Mouse (Mus musculus) left cerebral cortex, postnatal 25 days (tissue): Measurements from ENCODE around the gene Slc25a19. TPM values are rescaled to one million over a fixed set of nuclear protein-coding genes. Genes with fewer than 3 reads are reported as not detected.
"Not testable (repeated sequence)": the region's sequence is repeated elsewhere in the genome, so short reads cannot be mapped to it uniquely, and the experiment has no call there.

ENCODE experiments used
- DNase-seq, 2 experiments: peaks; one replicate each; pipeline ENCODE4 v3.0.0; 2022; ENCODE audit warnings: low spot score in 2 of 2, mixed read lengths in 1 of 2
- intact Hi-C: fragments of 180-260 bp; cut with DNase I; formaldehyde crosslinking; loops from one replicate; pipeline ENCODE4 v1.15.1; 2025
- total RNA-seq, 2 experiments: library from RNA; stranded (reverse); gene quantifications; 2 replicates each; pipeline ENCODE4 v1.2.3; 2021

Gene Slc25a19
- total RNA-seq = 10 to 100 TPM; 54.3 to 59.3 TPM

DNA sequence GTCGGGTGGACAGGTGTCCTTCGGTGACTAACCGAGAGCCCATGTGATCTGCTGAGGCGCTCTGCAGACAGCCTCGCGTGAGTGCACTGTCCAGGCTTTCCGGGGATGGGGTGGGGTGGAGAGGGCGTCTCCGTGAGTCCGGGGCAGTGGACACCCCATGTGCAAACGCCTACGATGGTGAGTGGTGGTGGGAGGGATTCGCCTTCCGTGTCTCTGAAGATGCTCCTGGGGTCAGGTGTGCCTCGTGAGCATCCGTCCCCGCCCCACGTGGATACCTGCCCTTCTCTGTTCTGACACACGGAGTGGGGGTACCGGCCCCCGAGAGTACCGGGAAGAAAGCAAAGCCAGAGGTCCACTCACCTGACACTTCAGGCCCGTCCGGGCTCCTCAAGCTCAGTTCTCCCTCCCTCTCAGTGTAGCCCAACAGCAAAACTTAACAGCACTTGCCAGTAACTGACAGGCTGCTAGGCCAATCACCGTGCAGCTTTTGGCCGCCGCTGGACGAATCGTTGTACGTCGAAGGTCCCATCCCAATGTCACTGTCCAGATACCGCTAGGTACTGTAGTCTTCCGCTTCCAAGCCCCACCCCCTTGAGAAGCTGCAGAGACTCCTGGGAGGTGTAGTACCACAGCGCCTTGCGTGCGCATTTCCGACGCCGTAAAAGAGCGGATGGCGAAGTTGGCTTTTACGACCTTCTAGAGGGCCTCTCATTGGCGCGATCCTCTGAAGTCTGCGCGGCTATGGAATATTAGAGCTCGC is at the start of gene Slc25a19:
Slc25a19 (minus strand) TSS at position 591 of the 760 bp plus-strand sequence.
- intact Hi-C loops = loop anchor here (1.0 kb wide), 1 partner anchor 81 kb away; no protein-coding TSS in a partner anchor

DNA sequence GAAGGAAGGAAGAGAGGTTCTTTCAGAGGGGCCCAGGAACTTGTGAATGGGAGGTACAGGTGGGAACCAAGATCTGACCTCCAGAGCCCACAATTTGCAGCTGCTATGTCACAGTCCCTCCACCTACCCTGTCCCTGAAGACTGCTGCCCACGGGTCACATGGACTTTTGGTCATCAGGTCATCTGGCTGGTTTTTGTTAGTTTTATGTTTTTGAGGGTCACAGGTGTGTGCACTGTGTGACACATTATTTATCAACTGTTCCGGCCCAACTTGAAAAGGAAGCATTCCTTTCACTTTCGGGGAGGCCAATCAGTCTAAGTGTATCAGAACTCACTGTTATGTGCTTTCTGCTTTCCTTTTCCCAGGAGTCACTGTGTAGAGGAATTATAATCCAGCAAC is 49.4 kb upstream of the Slc25a19 start:
- intact Hi-C loops = no loop called here
- no peak for DNase-seq

More for the DNA sequence above, at the start of gene Slc25a19:
- DNase-seq = peak; percentile 99 to 100

DNA sequence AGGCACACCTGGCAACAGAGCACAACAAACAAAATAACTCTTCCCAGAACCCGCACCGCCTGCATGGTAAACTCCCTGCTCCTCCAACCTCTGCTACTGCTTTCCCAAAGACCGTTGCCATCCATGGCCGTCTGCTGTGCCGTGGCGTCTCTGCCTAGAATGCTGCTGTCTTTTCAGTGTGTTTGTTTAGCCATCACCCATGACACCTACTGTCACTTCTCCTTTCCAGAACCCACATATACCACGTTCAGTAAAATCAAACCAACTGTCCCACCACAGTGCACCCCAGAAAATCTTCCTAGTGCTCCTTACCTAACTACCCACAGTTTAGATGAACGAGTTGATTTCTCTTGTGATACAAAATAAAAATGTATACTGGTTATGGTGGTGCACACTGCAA is 48.6 kb upstream of the Slc25a19 start:
- no peak for DNase-seq
- intact Hi-C loops = no loop called here

DNA sequence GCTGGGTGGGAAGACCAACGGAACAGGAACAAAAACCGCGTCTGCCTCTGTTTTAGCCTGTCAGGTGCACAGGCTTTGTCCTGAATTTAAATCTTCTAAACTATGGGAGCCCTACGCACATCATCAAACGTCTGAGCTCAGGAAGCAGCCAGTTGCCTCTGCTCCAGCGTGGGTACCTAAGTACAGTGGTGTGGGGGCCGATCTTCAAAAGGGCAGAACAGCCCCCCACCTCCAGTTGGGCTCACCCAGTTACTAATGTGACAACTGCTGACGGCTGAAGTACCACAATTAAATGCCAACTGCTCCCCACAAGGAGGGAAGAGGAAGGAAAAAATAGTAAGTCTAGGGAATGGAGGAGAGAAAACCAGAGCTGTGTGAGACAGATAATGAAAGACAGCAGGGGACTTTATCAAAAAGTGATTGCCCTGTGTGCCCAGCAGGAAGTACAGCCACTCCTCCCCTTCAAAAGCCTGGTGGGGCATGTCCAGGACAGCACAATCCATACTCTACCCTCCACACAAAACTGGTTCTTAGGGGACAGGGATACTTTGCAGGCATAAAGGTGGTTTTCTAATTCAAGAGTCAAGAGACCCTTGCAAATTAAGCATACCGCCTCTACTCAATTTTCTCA is 46.3 kb upstream of the Slc25a19 start:
- intact Hi-C loops = loop anchor here (2.0 kb wide), 1 partner anchor 14 kb away; no protein-coding TSS in a partner anchor
- DNase-seq = peak; percentile 54 to 86

DNA sequence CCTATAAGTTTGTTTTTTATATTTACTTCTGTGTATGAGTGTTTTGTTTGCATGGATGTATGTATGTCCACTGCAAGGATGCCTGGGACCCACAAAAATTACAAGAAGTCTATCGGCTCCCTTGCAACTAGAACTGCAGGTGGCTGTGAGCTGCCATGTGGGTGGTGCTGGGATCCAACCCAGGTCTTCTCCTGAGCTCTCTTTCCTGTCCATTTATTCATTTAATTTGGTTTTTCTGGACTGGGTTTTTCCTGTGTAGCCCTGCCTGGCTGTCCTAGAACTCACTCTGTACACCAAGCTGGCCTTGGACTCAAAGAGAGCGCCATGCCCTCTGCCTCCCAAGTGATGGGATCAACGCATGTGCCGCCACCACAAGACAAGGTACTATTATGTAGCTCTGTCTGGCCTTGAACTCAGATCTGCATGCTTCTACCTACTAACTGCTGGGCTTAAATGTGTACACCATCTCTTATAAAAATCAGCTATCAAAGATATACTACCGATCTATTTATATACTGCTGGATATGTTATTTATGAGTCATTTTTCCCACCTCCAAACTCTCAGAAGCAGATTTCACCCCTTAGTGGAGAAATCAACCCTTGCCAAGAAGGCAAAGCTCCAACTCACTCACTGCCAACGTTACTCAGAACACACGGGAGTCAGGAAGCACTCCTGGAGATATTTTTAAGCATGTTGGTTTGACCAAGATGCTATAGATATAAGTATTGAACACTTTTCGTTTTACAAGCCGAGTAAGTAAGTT is 45.6 kb upstream of the Slc25a19 start:
- intact Hi-C loops = loop anchor here (2.0 kb wide), 1 partner anchor 13 kb away; no protein-coding TSS in a partner anchor
- DNase-seq = peak; percentile 50 to 88

DNA sequence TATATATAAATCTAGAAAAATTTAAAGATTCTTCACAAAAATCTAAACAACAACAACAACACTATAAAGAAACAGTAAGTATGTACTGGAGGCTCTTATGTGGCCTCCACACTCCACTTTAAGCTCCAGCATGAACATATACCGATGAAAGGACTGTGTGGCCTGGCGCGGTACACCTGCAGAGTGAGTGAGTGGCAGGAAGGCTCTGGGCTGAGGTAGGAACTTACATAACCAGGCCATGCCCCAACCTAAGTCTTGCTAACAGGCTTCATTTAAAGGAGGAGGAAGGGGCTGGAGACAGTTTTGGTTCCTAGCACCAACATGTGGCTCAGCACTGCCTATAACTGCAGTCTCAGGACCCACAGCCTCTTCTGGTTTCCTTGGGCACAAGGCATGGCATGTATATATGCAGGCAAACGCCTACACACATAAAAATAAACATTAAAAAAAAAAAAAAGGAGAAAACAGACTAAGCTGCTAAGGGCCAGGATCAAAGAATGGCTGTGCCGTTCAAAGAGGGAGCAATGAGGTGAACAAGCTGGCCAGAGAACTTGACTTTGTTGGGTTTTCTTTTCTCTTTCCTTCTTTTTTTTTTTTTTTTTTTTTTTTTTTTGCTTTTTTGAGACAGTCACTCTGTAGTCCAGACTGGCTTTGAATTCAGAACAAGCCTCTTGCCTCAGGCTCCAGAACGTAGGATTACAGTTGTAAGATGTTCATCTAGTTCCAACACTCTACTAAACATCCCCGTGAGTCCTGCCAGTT is 44.3 kb upstream of the Slc25a19 start:
- intact Hi-C loops = no loop called here
- no peak for DNase-seq

DNA sequence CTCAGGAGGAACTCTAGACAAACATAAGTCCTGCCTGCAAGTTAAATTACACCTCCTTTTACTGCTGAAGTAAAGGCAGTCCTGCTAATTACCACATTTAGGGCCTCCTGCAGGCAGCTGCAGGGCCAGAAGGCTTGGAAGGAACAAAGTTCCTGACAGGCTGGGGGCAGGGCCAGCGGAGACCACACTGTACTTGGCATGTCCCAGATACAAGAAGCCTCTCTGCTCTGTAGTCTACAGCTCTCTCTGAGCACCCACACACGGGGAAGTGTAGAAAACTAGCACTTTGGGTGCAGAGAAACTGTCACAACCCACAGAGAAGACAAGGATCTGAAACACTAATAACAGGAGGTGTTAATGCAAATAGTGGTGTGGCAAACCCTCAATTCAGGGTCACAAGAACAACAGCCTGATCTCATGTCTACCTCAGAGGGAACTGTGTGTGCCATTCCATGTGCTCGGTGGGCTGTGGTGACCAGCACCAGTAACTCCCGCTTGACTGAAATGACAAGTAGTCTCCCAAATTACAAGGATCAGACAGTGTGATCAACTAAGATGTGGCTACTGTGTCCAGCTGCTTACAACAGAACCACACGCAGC is 42.5 kb upstream of the Slc25a19 start:
- DNase-seq = peak; percentile 51 to 75
- intact Hi-C loops = loop anchor here (2.0 kb wide), 1 partner anchor 38 kb away; the partner anchor contains the start of gene Grb2

DNA sequence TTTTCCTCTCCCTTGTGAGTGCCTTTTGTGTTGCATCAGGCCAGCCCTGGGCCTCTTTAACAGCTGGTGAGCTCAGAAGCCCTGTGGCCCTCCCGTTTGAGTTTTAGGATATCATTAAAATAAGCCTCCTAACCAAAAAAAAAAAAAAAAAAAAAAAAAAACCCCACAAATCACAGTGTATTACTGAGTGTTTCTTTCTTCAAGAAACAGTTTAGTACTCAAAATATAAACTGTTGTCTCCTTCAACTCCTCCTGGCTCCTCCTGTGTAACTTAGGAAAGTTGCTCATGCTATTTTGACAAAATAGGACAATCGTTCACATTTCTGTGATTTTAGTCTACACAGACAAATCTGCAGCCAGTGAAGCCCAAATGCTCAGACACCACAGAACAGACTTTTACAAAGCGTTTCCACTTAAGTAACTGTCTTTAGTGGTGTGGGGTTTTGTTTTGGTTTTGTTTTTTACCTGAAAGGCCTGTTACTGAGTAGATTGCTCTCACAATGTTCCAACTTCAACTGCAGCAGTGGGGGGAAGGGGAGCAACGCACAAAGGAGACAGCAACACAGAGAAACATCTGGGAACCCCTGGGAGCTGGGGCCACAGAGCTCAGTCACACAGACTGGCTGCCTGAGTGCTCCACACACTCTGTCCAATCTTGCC is 35.7 kb upstream of the Slc25a19 start:
- DNase-seq = no peak
- intact Hi-C loops = no loop called here

DNA sequence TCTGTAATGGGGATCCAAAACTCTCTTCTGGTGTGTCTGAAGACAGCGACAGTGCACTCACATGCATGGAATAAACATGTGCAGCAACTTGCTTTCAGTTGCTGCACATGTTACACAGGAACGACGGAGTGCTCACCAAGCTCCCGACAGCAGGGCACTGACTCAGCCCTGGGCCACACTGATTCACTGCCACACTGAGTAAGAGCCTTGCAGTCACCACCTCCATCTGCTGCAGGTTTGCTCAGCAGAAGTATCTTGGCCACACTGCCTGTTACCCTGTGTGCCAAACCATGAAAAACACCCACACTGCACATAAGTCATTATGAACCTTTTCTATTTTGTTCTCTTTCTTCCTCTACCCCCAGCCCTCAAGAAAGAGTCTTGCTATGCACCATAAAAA is 32.3 kb upstream of the Slc25a19 start:
- intact Hi-C loops = loop anchor here (2.0 kb wide), 1 partner anchor 14 kb away; no protein-coding TSS in a partner anchor
- DNase-seq = peak; percentile 42 to 89

DNA sequence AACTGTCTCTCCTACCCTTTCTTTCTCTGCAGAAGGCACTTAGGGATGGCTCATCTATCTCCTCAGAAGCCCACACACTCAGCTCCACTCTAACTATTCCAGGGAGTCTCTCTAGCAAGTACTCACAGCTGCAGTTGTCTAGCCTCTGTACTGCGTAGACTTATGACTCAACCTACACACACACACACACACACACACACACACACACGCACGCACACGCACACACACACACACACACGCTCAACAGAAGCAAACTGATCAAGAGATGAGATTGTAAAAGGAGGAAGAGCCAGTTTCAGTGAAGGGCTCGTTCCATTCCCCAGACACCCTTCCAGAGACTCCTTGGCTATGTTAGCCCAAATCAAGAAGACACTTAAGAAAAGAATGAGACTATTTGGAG is 30.4 kb upstream of the Slc25a19 start:
- DNase-seq = peak; percentile 44 to 84

DNA sequence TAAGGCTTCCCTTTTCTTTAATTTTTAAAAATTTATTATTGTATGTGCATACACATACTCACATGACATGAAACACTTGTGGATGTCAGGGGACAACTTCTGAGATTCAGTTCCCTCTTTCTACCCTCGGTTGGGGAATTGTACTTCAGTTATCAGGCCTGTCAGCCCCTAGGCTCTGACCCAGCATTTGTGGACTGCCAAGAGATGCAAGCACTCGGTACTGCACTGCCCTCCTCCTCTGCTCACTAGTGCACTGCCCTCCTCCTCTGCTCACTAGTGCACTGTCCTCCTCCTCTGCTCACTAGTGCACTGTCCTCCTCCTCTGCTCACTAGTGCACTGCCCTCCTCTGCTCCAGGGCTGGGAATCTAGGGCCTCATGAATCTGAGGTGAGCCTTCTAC is 26.0 kb upstream of the Slc25a19 start:
- intact Hi-C loops = no loop called here
- DNase-seq = no peak

More for the DNA sequence above, 30.4 kb upstream of the Slc25a19 start:
- intact Hi-C loops = no loop called here

DNA sequence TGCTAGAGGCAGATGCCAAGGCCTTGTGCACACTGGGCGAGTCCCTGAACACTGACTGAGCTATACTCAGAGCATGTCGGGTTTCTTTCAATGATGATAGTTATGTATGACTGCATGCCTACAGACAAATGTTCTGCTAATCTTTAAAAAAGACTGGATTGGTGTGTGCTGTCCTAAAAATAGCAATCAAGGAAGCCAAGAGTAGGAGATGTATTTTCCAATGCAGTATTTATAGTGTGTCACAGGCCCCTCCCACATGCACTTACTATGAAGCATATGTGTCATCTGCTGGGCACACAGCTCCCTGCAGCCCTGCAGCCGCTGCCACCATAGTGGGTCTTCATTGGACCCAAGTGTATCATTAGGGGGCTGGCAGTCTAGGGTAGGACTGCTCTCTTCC is 25.1 kb upstream of the Slc25a19 start:
- intact Hi-C loops = no loop called here
- DNase-seq = peak; percentile 53 to 87

DNA sequence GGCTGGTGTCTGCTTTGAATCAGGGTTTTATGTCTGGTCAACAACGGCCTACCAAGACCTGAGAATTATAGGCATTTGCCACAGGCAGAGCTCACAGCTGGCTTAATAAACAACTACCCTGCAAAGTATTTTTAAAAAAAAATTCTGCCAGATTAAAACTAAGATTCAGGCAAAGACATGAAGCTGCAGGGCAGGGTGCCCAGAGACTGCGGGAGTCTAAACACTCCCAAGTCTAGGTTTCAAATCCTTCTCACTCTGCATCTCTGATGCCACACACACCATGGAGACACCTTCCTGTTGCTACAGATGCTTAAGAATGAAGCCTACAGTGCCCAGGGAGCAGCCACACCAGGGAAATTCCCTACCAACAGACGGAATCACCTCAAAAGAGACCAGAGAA is 23.6 kb upstream of the Slc25a19 start:
- DNase-seq = no peak
- intact Hi-C loops = no loop called here

DNA sequence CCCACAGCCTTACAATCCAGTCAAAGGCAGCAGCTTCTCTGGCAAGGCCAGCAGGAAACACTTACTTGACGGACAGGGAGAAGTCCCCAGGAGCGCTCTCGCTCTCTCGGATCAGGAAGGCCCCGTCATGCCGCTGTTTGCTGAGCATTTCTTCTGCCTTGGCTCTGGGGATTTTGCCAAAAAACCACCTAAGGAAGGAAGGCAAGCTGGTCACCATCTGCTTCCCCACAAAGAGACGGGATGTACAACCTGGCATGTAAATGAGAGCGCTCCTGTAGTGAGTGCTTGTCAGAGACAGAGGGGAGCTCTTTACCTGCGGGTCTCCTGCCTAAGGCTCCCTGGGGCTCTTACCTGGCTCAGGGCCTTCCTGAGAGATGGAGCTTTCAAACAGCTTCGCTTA is 21.6 kb upstream of the Slc25a19 start:
- intact Hi-C loops = loop anchor here (2.0 to 5.0 kb wide), 2 partner anchors 59 to 163 kb away; partner anchors contain the start of genes Caskin2, Grb2 and Tsen54
- DNase-seq = peak; percentile 53 to 82

DNA sequence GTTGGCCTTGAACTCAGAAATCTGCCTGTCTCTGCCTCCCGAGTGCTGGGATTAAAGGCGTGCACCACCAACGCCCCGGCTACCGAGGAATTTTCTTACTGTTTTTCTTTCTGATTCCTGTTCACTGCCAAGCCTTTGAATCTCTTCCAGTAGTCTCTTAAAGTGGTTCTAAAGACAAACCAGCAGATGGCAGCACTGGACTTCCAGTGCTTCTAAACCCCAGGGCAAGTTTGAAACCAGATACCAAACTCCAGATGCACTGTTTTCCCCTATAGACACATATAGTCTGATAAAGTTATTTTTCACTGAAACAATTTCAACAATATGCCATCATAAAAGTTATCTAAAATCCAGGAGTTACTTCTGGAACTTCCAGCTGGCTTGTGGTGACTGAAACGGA is 19.4 kb upstream of the Slc25a19 start:
- DNase-seq = peak; percentile 67 to 80
- intact Hi-C loops = loop anchor here (1.0 to 5.0 kb wide), 2 partner anchors 67 to 165 kb away; partner anchors contain the start of genes Caskin2 and Tsen54

DNA sequence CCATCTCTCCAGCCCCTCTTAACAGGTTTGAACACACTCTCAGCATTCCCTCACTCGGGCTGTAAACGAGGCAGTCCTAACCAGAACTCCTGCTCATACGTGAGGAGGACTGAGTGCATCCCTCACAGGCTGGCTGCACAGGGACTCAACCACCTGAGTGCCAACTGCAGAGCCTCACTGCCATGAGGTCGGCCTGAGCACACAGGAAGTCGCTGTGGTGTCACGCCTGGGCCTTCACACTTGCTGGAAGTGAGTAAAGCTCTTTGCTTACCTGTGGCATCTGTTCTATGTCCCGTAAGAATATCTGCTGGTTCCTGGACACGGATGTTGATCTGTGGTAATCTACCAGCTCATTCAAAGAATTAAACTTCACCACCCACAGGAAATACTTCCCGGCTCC is 18.3 kb upstream of the Slc25a19 start:
- intact Hi-C loops = loop anchor here (5.0 kb wide), 1 partner anchor 166 kb away; the partner anchor contains the start of genes Caskin2 and Tsen54
- DNase-seq = no peak

DNA sequence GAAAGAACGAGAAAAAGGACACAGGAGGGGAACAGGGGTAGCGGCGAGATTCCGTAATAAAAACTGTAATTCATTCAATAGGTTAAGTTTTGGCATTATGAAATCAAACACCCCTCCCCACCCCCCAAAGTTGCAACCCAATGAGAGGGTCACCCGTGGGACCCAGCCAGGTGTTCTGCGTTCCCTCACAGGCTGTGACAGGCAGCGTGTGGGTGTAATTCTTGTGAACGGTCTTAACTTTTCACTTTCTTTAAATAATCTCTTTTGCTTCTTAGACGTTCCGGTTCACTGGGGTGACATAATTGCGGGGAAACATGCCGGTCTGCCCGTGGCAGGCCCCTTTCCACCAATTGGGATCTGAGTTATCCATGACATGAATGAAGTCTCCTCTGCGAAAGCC is 17.4 kb upstream of the Slc25a19 start:
- intact Hi-C loops = loop anchor here (5.0 kb wide), 1 partner anchor 167 kb away; the partner anchor contains the start of genes Caskin2 and Tsen54
- DNase-seq = not testable (repeated sequence)

DNA sequence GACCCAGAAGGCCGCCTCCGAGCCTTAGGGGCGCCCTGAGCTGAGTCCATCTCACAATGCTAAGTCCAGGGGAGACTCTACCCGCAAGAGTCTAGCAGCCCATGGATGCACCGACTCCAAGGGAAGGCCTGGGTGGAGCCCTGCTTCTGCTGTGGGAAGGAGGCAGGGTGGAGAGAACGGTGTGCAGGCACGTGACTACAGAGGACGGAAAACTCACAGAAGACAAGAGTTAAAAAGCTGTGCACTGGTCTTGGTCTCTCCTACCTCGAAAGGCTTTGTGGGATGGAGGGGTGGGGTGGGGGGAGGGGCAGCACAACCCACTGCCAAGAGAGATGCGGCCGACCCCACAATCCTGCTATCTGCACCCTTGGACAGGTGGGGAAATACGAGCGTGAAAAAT is 16.2 kb upstream of the Slc25a19 start:
- intact Hi-C loops = no loop called here
- no peak for DNase-seq
